In genomic region chr2:5197486-5197885, GRCm38 (mm10) we compare ENCODE assay signal across 23 mouse cellular contexts. TPM values are rescaled to one million over a fixed set of nuclear protein-coding genes. Genes with fewer than 3 reads are reported as not detected.
DNase-seq lines count a peak whose midpoint lies in the region; TF ChIP-seq lines count a peak whose summit lies in the region.
"Had no signal": no experiment of that assay in that cellular context is flagged by ENCODE, and none has a peak within 500 bp of the region (broad histone marks: within the 10 kb centered on the region; RNA-seq: fewer than 3 reads in every experiment).

No protein-coding gene starts in this region.

- no peak overlapping the region for H3K4me3 ChIP-seq in layer of hippocampus, adult 2 months
- H3K4me3 ChIP-seq: embryonic facial prominence, embryonic 10.5 days; heart, embryonic 10.5 days; hindbrain, embryonic 15.5 days; lung, embryonic 15.5 days; neural tube, embryonic 15.5 days had no signal

- peak; percentile 14 to 61 for DNase-seq in layer of hippocampus, adult 18-20 months (ENCODE audit: low spot score in 2 of 2)
- no peak for DNase-seq in layer of hippocampus, postnatal 10 days (ENCODE audit: low spot score in 2 of 2)
- DNase-seq in right cerebral cortex, postnatal 10 days (ENCODE audit: low spot score in 2 of 2): peak; percentile 46 to 82
- no peak for DNase-seq in right cerebral cortex, adult 18-20 months
- DNase-seq in layer of hippocampus, adult 2 months (ENCODE audit: low spot score in 2 of 2): peak; percentile 22 to 37
- no peak for DNase-seq in frontal cortex, postnatal 14 days (ENCODE audit: low spot score in 2 of 2)
- DNase-seq in lung, postnatal 14 days: no peak
- DNase-seq: adrenal gland, postnatal 25 days; cerebellum, adult 11-12 months; cerebellum, postnatal 14 days; kidney, adult 2 months; lung, postnatal 4 days; right cerebral cortex, postnatal 14 days; spleen, adult 18-20 months had no signal

- no peak for TF ChIP-seq CTCF in layer of hippocampus, adult 2 months (conservative IDR thresholded peaks at IDR 0.05)

- H3K27ac ChIP-seq in layer of hippocampus, adult 2 months: no peak overlapping the region
- H3K27ac ChIP-seq: embryonic facial prominence, embryonic 10.5 days; heart, embryonic 10.5 days; hindbrain, embryonic 15.5 days; kidney, postnatal 0 days; liver, embryonic 14.5 days; lung, embryonic 15.5 days; neural tube, embryonic 15.5 days had no signal

RNA-seq across cellular contexts. Expression of gene Ccdc3, which starts 59.9 kb away (rescaled TPM):
- 10 to 100 TPM in 1 of 2 experiments, 1 to 10 TPM in 1; 8.6 to 11.2 TPM for total RNA-seq in layer of hippocampus, adult 18-20 months (2021)
- 10 to 100 TPM in 1 of 2 experiments, 1 to 10 TPM in 1; 9.8 to 10.5 TPM for total RNA-seq in layer of hippocampus, postnatal 10 days (2021)
- 10 to 100 TPM; 10.0 to 12.6 TPM for total RNA-seq in layer of hippocampus, adult 2 months (2021)
- total RNA-seq: hematopoietic stem cell, adult 5-6 weeks; megakaryocyte-erythroid progenitor cell, adult 5-6 weeks had no signal

Comparison
In these comparisons a context has a peak if more than half of its experiments do, and no peak if none do; other contexts are left out.
1. DNase-seq: peak in layer of hippocampus, adult 18-20 months (2 of 2), right cerebral cortex, postnatal 10 days (2 of 2) and layer of hippocampus, adult 2 months (2 of 2); none in layer of hippocampus, postnatal 10 days (0 of 2), right cerebral cortex, adult 18-20 months (single experiment), frontal cortex, postnatal 14 days (0 of 2) and lung, postnatal 14 days (single experiment).